Mouse (Mus musculus) cerebellum, postnatal 4 days (tissue): ENCODE results near the gene Uqcc2.

ENCODE experiments used
- DNase-seq, 2 experiments: peaks; one replicate each; pipeline ENCODE4 v3.0.0; 2022; ENCODE audit warnings: low spot score in 2 of 2, mixed read lengths in 1 of 2

Gene Uqcc2

DNA sequence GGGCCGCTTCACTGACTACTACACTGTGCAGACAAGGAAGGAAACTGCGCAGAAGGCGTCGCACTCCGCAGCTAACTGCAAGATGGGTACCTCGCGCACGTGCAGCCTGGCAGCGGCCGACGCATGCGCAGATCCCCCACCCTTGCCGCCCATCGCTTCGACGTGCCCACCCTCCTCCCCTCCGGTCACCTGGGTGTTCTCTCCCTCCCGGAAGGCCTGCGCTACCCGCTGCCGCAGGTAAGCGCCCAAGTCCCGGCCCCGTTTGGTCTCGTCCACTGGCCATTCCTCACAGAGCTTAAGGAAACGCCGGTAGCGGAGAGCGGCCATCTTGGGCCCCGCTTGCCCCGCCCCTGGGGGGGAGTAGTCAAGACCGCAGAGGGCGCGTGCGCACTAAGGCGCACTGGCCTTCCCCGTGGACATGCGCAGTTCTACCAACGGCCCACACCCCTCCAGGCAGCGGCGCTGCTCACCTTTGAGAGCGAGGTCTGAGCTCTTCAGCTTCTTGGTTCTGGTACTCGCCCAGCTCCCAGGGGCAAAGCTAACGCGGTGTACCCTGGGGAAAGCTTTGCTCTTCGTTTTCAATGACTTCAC, at the start of gene Uqcc2:
Gene Uqcc2 (minus strand): TSS at position 366 of the 591 bp plus-strand sequence.
- peak; percentile 90 to 98 for DNase-seq

- DNase-seq, result no peak
Observed at GRCm38 (mm10) chr17:27182401-27182800, 48.7 kb upstream of the Uqcc2 start.

DNA sequence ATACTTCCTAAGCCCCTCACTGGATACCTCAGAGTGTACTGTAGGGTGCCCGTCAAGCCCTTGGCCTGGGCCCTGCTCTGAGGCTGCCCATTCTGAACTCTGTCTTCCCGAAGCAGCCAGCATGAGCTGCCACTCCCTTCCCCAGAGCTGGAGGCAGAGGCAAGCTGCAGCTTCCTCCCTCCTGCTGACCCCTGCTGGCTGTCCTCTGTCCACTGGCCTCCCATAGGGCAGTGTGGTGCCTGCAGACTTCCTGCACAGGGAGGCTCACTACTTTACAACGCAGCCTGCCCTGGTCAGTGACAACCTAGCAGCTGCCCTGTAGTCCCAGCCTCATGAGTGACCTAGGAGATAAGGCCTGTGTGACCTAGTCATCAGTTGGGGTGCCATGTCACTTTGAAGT, 48.0 kb upstream of the Uqcc2 start:
- DNase-seq, result no peak

GRCm38 (mm10) chr17:27179681-27180280, 46.1 kb upstream of the Uqcc2 start:
- DNase-seq, result no peak

- no peak for DNase-seq
Observed at GRCm38 (mm10) chr17:27178427-27179177, 44.9 kb upstream of the Uqcc2 start.

DNA sequence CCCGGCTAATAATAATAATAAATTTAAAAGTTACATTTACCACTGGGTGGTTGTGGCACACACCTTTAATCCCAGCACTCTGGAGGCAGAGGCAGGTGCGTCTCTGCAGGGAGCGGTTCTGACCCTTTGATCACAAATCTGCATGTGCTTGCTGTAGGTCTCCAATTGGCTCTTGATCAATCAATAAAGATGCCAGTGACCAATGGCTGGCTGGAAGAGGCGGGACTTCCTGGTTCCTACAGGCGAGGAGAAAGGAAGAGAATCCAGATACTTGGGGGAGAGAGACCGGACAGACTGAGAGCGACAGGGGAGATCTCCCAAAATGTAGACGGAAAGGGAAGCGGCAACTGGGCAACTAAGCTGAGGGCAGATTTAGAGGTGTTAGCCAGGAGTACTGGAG, 44.3 kb upstream of the Uqcc2 start:
- no peak for DNase-seq

DNA sequence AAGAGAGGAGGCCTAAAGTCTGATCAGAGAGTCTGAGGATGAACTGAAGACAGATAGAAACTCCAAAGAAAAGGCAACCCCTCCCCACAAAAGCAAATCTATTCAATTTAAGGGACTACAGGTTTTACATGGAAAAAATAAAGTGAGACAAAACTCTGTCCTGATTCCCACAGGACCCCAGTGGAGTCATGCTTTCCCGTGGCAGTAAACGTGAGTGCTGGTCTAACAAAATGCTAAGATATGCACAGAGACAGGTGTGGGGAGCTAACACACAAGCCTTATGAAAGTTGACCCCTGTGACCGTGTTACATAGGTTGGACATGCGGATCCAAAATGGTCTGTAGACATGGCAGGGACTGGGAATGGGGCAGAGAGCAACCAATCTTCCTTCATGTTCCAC, 43.0 kb upstream of the Uqcc2 start:
- no peak for DNase-seq

GRCm38 (mm10) chr17:27176287-27176686, 42.6 kb upstream of the Uqcc2 start:
- no peak for DNase-seq

DNA sequence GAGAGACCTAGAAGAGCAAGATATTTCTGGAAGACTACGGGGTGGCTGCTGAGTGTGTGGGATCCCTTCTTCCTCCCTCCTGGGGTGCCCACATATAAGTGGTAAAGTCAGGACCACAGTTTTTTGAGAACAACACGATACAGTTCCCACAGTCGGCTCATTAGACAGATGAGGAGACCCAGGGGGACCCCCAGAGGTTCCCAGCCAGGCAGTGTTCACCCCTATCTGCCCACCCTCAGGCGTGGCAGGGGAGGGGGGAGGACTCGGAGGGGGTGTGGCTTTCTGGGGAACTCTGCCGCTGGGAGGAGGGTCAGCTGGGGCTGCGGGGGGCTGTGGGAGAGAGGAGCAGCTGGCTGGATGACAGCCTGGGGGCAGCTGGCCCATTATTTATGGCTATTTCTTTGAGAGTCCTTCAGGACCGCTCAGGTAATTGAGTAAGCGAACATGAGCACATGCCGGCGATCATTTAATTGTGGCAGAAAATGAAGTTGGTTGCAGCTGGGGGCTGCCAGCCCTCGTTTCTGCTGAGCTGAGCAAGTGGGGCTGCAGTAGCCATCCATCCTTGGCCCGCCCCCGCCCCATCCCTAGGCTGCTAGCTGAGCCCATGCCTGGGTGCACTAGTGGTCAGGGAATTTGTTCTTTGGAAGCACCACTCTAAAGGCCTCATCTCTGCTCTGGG, 41.6 kb upstream of the Uqcc2 start:
- no peak for DNase-seq

GRCm38 (mm10) chr17:27173715-27174114, 40.0 kb upstream of the Uqcc2 start:
- no peak for DNase-seq

- DNase-seq, result no peak
Observed at GRCm38 (mm10) chr17:27172459-27172858, 38.7 kb upstream of the Uqcc2 start.

GRCm38 (mm10) chr17:27171121-27171520, 37.4 kb upstream of the Uqcc2 start:
- no peak for DNase-seq

GRCm38 (mm10) chr17:27169952-27170695, 36.4 kb upstream of the Uqcc2 start:
- DNase-seq, result no peak

DNA sequence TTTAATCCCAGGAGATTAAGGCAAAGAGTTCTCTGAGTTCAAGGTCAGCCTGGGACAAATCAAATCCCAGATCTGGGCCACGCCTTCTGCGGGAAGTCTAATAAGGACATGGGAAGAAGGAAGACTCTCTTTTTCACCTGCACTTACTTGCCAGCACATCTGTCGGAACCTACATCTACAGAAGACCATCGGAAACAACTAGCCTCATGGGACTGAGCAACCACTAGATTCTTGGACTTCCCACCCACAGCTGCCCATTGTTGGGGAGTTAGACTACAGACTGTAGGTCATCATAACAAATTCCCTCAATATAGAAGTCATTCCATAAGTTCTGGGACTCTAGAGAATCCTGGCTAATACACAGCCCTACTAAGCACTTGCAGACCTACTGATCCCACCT, 34.9 kb upstream of the Uqcc2 start:
- no peak for DNase-seq

GRCm38 (mm10) chr17:27167545-27167944, 33.8 kb upstream of the Uqcc2 start, which contains the start of gene Ip6k3:
TSS of gene Ip6k3 (minus strand) at chr17:27167795.
- DNase-seq, result peak in 1 of 2 experiments; percentile 31

DNA sequence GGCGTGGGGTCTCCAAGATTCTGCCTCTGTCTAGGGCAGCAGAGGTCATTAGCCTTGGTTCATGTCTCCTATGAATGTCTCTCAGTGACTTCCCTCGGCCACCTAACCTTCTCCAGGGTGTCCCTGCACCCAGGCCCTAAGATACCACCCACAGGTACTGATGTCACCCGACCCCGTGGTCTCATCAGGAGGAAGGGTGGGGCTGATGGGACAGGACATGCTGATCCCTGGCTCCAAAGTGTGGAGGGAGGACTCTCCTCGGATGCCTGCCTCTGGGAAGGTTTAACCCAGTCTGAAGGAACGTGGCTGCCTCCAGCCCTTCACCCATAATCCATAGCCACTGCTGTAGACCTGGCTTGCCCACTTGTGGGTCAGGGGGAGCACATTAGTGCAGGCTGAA, 33.2 kb upstream of the Uqcc2 start:
- DNase-seq, result no peak

DNA sequence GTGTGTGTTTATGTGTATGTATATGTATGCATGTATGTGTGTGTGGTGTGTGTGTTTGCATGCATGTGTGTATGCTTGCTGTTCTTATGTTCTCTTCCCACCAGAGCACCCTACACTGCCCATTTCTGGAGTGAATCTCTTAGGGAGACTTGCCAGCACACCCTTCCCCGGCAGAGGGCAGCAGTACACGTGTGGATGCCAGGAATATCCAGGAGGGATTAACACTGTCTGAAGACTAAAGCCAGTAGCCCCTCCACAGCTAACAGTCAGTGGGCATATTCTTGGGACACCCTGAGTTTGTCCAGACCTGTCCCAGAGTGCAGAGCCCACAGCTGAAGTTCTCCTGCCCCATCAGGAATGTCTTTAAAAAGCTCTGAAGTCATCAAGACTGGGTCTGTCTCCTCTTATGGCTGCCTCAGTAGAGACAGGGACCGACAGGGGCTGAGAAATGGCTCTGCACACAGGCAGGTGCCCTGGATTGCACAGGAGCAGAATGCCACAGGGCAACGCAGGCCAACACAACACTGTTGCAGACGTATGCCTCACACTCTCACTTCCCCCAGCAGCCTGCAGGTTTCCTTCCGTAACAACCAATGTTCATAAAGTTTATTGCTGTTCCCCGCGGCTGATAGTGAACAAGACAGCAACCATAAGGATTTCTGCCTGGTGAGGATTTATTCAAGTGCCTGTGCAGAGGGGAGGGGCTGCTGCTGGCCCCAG, 31.5 kb upstream of the Uqcc2 start:
- peak; percentile 44 to 74 for DNase-seq

- no peak for DNase-seq
Observed at GRCm38 (mm10) chr17:27160905-27161304, 27.2 kb upstream of the Uqcc2 start.

DNA sequence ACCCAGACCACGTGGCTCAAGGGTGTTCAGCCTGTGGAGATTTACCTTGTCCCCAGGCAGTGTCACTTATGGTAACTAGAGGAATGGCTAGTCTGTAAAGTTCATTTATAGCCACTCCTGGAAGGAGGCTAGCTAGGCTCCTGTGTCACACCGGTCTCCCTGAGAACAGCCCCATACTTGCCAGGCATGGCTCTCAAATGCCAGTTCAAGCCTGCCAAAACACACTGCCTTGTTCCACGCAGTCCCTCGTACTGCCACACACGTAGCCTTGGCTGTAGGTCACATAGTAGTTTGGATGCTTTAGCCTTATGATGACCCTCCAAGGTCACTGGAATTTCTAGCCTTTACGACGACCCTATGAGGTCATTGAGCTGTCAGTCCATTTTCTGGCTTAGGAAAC, 25.5 kb upstream of the Uqcc2 start:
- no peak for DNase-seq

DNA sequence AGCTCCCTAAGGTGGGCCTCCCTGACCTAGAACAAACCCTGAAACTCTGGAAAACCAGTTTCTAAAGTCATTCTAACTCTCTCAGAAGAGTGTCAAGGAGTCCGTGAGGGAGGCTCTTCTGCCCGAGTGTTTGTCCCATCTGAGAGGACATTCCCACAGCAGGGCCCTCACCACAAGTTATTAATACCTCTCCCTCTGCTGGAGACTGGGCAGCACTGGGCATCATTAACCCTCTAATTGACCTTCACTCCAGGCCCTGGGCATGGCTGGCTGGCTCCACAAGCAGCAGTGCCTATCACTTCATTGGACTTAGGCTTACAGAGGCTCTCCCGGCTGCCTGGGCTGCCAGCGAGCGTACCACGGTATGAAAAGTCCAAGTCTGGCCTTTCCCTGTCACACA, 24.7 kb upstream of the Uqcc2 start:
- DNase-seq, result no peak

DNA sequence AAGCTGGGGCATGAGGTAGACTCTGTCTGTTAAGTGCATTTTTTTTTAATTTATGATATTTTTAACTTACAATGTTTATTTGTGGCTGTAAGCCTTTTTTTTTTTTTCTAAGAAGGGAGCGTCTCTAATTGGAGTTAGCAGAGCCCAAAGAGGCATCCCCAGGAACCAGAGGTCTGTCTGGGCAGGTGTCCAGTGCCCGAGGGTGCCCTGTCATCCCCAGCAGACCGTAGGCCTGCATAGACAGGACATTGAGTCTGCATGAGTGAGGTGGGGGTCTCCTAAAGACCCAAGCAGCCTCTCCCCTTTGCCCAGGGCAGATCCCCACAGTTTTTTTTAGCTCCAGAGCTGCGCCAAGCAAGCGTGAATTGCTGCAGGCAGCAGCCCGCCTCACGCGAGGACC, 22.0 kb upstream of the Uqcc2 start:
- no peak for DNase-seq
